Mouse (Mus musculus) liver, embryonic 14 days (tissue): Measurements from ENCODE around the gene Mup5. TPM values are rescaled to one million over a fixed set of nuclear protein-coding genes. Genes with fewer than 3 reads are reported as not detected.

Source experiments
- polyA plus RNA-seq: library from polyadenylated mRNA; depleted of rRNA; stranded (reverse); fragments of >200 nt; gene quantifications from 2 replicates; pipeline ENCODE4 v1.2.3, GENCODE M21; 2012; rRNA removed

Mup5 gene
- not detected in 2 replicates for polyA plus RNA-seq

DNA sequence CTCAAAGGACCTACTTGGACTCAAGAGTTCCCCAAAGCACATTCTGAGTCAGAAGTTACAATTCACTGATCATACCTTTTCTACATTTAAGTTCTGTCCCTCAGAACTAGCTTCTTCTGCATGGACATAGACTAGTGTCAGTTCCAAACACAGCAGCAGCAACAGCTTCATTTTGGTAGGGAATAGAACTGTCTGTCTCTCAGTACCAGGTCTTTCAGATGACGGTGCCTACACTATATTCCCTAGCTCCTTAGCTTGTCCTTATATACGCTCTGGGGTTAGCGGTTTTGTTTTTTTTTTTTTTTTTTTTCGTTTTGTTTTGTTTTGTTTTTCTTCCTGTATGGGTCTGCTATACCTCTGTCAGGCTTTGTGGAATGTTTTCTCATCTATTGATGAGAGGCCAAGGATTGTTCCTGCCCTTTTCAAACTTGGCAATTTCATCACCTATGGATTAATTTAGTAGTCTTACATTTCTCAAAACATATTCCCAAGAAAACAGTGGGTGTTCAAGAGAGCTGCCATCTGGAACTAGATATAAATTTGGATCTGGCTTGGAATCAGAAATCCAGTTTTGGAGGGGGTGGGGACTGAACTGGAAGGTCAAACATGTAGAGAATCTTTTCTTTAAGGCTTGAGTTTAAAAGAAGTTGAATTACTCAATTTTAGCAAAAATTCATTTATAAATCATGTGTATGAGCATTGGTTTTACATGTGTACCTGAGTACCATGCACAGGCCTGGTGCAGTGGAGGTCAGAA lies at the start of gene Mup5:
Mup5 (minus strand) TSS at position 282 of the 757 bp plus-strand sequence.

DNA sequence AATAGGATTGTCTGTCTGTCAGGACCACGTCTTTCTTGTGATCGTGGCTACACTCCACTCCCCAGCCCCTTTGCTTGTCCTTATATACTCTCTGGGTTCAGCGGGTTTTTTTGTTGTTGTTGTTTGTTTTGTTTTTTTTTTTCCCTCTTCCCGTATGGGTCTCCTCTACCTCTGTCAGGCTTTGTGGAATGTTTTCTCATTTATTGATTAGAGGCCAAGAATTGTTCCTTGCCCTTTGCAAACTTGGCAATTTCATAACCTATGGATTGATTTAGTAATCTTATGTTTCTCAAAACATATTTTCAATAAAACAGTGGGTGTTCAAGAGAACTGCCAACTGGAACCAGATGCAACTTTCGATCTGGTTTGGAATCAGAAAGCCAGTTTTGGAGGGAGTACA lies 52.9 kb downstream of the Mup5 start, which contains the start of gene Mup19:
Mup19 (minus strand) TSS at position 101 of the 400 bp plus-strand sequence.

Other genes with a start within 250 kb of the Mup5 start
- gene Mup17, start 239.4 kb downstream of the Mup5 start, polyA plus RNA-seq = not detected in 2 replicates
- gene Mup18, start 161.1 kb downstream of the Mup5 start, polyA plus RNA-seq = not detected in 2 replicates
- not detected in 2 replicates for gene Mup19, start 53.0 kb downstream of the Mup5 start, polyA plus RNA-seq
- gene Mup20, start 218.9 kb upstream of the Mup5 start, polyA plus RNA-seq = 0.05 TPM in 1 of 2 replicates, not detected in the other